Mouse (Mus musculus): ENCODE measurements around the gene Olfr843.

Olfr843 gene

DNA sequence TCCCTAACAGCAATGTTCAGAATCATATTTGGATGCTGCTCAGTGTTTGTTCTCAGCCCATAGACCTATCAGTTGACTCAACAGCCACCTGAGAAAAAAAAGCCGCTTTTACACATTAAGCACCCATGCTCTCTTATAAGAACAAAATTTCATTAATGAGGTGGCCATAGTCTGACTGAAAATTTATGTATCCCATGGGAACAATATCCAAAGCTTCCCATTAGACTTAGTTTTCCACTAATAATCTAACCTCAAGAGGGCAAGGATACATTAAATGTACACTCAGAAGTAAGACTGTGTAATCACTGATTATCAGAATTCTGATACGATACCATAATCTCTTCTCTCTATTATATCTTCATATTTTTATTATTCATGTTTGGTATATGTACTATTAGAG lies at the start of gene Olfr843:
Gene Olfr843 (minus strand): TSS at position 101 of the 400 bp plus-strand sequence.
- no peak for DNase-seq (ENCODE audit: low read depth, low spot score)
